Mouse (Mus musculus): ENCODE data around the gene Spic.

The Spic gene
- long read RNA-seq, experiment 1 = 0 reads
- long read RNA-seq, experiment 2 = 0 reads

- intact Hi-C loops (cut with DNase I) = no loop called here
Observed at GRCm38 (mm10) chr10:88684925-88685324, at the start of gene Spic. Spic (minus strand) TSS chr10:88685015.

- intact Hi-C loops (cut with DNase I) = no loop called here
Observed at GRCm38 (mm10) chr10:88732309-88732622, 47.5 kb upstream of the Spic start.

- intact Hi-C loops (cut with DNase I) = no loop called here
Observed at GRCm38 (mm10) chr10:88731496-88732308, 46.9 kb upstream of the Spic start.

- intact Hi-C loops (cut with DNase I) = no loop called here
Observed at GRCm38 (mm10) chr10:88730571-88731495, 46.0 kb upstream of the Spic start, which contains the start of gene Arl1. Arl1 (plus strand) TSS chr10:88730858.

GRCm38 (mm10) chr10:88728166-88728565, 43.4 kb upstream of the Spic start:
- intact Hi-C loops (cut with DNase I) = loop anchor here (5.0 to 10.0 kb wide), 2 partner anchors 173 to 351 kb away; partner anchors contain the start of genes Dram1 and Gnptab

- intact Hi-C loops (cut with DNase I) = loop anchor here (5.0 to 10.0 kb wide), 2 partner anchors 172 to 350 kb away; partner anchors contain the start of genes Dram1 and Gnptab
Observed at GRCm38 (mm10) chr10:88727128-88727527, 42.3 kb upstream of the Spic start.

GRCm38 (mm10) chr10:88725343-88725742, 40.5 kb upstream of the Spic start:
- intact Hi-C loops (cut with DNase I) = loop anchor here (5.0 to 10.0 kb wide), 2 partner anchors 171 to 348 kb away; partner anchors contain the start of genes Dram1 and Gnptab

GRCm38 (mm10) chr10:88719618-88720017, 34.8 kb upstream of the Spic start:
- intact Hi-C loops (cut with DNase I) = loop anchor here (10.0 kb wide), 1 partner anchor 165 kb away; no protein-coding TSS in a partner anchor

GRCm38 (mm10) chr10:88717756-88718025, 32.9 kb upstream of the Spic start:
- intact Hi-C loops (cut with DNase I) = no loop called here

GRCm38 (mm10) chr10:88716986-88717755, 32.4 kb upstream of the Spic start:
- intact Hi-C loops (cut with DNase I) = no loop called here

GRCm38 (mm10) chr10:88715621-88716020, 30.8 kb upstream of the Spic start:
- intact Hi-C loops (cut with DNase I) = no loop called here

GRCm38 (mm10) chr10:88714744-88715143, 29.9 kb upstream of the Spic start:
- intact Hi-C loops (cut with DNase I) = no loop called here

- intact Hi-C loops (cut with DNase I) = no loop called here
Observed at GRCm38 (mm10) chr10:88712359-88712758, 27.5 kb upstream of the Spic start.

- intact Hi-C loops (cut with DNase I) = no loop called here
Observed at GRCm38 (mm10) chr10:88708671-88709523, 24.1 kb upstream of the Spic start.

GRCm38 (mm10) chr10:88700938-88701337, 16.1 kb upstream of the Spic start:
- intact Hi-C loops (cut with DNase I) = no loop called here

GRCm38 (mm10) chr10:88682904-88683563, 1.8 kb downstream of the Spic start:
- intact Hi-C loops (cut with DNase I) = no loop called here

- intact Hi-C loops (cut with DNase I) = no loop called here
Observed at GRCm38 (mm10) chr10:88672825-88673224, 12.0 kb downstream of the Spic start.

GRCm38 (mm10) chr10:88672123-88672522, 12.7 kb downstream of the Spic start:
- intact Hi-C loops (cut with DNase I) = no loop called here

- intact Hi-C loops (cut with DNase I) = loop anchor here (2.0 to 10.0 kb wide), 3 partner anchors 117 to 293 kb away; no protein-coding TSS in a partner anchor
Observed at GRCm38 (mm10) chr10:88669719-88670118, 15.1 kb downstream of the Spic start.

GRCm38 (mm10) chr10:88663856-88664255, 21.0 kb downstream of the Spic start:
- intact Hi-C loops (cut with DNase I) = loop anchor here (10.0 kb wide), 1 partner anchor 219 kb away; no protein-coding TSS in a partner anchor

Measured in adrenal gland (tissue).